Mouse (Mus musculus) intestine, embryonic 16.5 days (tissue): Measurements from ENCODE around the gene Nav1. TPM values are rescaled to one million over a fixed set of nuclear protein-coding genes. Genes with fewer than 3 reads are reported as not detected.
"Not testable (repeated sequence)": the region's sequence is repeated elsewhere in the genome, so short reads cannot be mapped to it uniquely, and the experiment has no call there.

Experiments
- ATAC-seq: fragments of 200-750 bp; cut with Nextera tagmentation; 2 replicates; pipeline ENCODE4 v1.8.0; 2017; ENCODE audit warnings: moderate TSS enrichment, moderate library complexity
- H3K27ac ChIP-seq: fragments of 300-500 bp; sonication (generic); 2 replicates; pipeline ENCODE4 v1.5.1; 2014; ENCODE audit warnings: mild to moderate bottlenecking, low read length
- H3K27me3 ChIP-seq: fragments of 300-500 bp; sonication (generic); replicated peaks from 2 replicates; pipeline ENCODE4 v1.6.1; 2014; ENCODE audit warnings: low read length, control low read depth, mixed read lengths; ENCODE audit not compliant: control insufficient read depth, insufficient read depth
- H3K36me3 ChIP-seq: fragments of 300-500 bp; sonication (generic); 2 replicates; pipeline ENCODE4 v1.6.1; 2014; ENCODE audit warnings: low read length, control low read depth; ENCODE audit not compliant: control insufficient read depth, insufficient read depth
- H3K4me1 ChIP-seq: fragments of 300-500 bp; sonication (generic); 2 replicates; pipeline ENCODE4 v1.6.1; 2014; ENCODE audit warnings: low read length, control low read depth, mixed read lengths; ENCODE audit not compliant: control insufficient read depth, insufficient read depth
- H3K4me2 ChIP-seq: fragments of 300-500 bp; sonication (generic); 2 replicates; pipeline ENCODE4 v1.6.1; 2014; ENCODE audit warnings: low read depth, low read length, control low read depth
- H3K4me3 ChIP-seq: fragments of 300-500 bp; sonication (generic); 2 replicates; pipeline ENCODE4 v1.5.1; 2014; ENCODE audit warnings: mild to moderate bottlenecking, low read length
- H3K9ac ChIP-seq: fragments of 300-500 bp; sonication (generic); 2 replicates; pipeline ENCODE4 v1.6.1; 2014; ENCODE audit warnings: low read depth, low read length
- H3K9me3 ChIP-seq: fragments of 300-500 bp; sonication (generic); 2 replicates; pipeline ENCODE4 v1.6.1; 2016; ENCODE audit warnings: low read length, control low read depth; ENCODE audit not compliant: control insufficient read depth
- WGBS: fragments of 180-500 bp; shearing (Covaris S2); extraction: QIAGEN DNeasy Blood & Tissue Kit; methylation state at CpG from one replicate; pipeline ENCODE4 v1.1.7; 2014; 5-methylcytosine and 5-hydroxymethylcytosine counted together
- polyA plus RNA-seq: library from polyadenylated mRNA; unstranded; fragments of >200 nt; fragmentation: Nextera tagmentation; extraction: Ambion mirVana; gene quantifications from 2 replicates; pipeline ENCODE4 v1.2.1, GENCODE M21; 2015

Gene Nav1
- polyA plus RNA-seq, 1 experiment from 2014 or later: 9.0 TPM

- Histone ChIP-seq H3K9ac (no peak overlapping the region), H3K4me3 (no peak overlapping the region), H3K4me2 (no peak overlapping the region), H3K4me1 (peaks cover 8% of the 10 kb centered on the region), H3K9me3 (no peaks in the 10 kb centered on the region), H3K36me3 (no peaks in the 10 kb centered on the region), H3K27me3 (no peaks in the 10 kb centered on the region), H3K27ac (no peak overlapping the region)
- 80% methylated on average over 6 of the region's 6 CpGs for WGBS
- ATAC-seq: no peak
These were observed 113.2 kb downstream of the Nav1 start for GRCm38 (mm10) chr1:135493862-135494261.

- H3K27me3 ChIP-seq: no peaks in the 10 kb centered on the region
- no peak overlapping the region for H3K4me3 ChIP-seq
- no peak for ATAC-seq
- no peak overlapping the region for H3K4me2 ChIP-seq
- peaks cover 2% of the 10 kb centered on the region; the same call in 1 of the 2 replicates for H3K4me1 ChIP-seq
- H3K9ac ChIP-seq: no peak overlapping the region
- no peaks in the 10 kb centered on the region for H3K36me3 ChIP-seq
- no peaks in the 10 kb centered on the region for H3K9me3 ChIP-seq
- 75% methylated on average over 10 of the region's 10 CpGs for WGBS
- no peak overlapping the region for H3K27ac ChIP-seq
These were observed 114.7 kb downstream of the Nav1 start for GRCm38 (mm10) chr1:135492406-135492805.

GRCm38 (mm10) chr1:135490931-135491666, 116.0 kb downstream of the Nav1 start:
- Histone ChIP-seq H3K36me3 (no peaks in the 10 kb centered on the region), H3K9me3 (no peaks in the 10 kb centered on the region), H3K4me3 (no peak overlapping the region), H3K4me2 (no peak overlapping the region), H3K27ac (no peak overlapping the region), H3K9ac (no peak overlapping the region), H3K4me1 (peaks cover 2% of the 10 kb centered on the region; the same call in 1 of the 2 replicates), H3K27me3 (no peaks in the 10 kb centered on the region)
- no peak for ATAC-seq
- WGBS: 68% methylated on average over 10 of the region's 10 CpGs

DNA sequence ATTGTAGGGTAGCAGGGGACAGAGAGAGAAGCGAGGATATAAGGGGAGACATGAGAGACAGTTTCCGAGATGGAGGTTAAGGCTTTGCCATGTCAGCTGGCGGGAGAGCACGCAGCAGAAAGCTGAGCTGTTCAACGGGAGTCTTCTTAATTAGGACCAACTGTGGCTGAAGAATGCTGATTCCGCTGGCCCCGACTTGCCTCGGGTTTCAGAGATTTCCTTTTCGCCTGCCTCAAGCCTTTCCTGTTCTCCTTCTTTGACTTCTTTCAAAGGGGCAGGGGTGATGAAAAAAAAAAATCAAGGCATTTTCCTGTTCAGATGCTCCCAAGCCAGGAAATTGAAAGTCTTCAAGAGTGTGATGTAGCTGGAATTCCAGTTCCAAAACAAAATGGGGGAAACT, 118.2 kb downstream of the Nav1 start:
- WGBS: 76% methylated on average over 9 of the region's 9 CpGs
- no peak for ATAC-seq
- Histone ChIP-seq H3K9me3 (no peaks in the 10 kb centered on the region), H3K4me2 (no peak overlapping the region), H3K36me3 (0 out of 2 replicates have a peak, but pooled peaks cover 2% of the 10 kb centered on the region), H3K9ac (no peak overlapping the region), H3K27me3 (no peaks in the 10 kb centered on the region), H3K4me1 (no peaks in the 10 kb centered on the region), H3K27ac (no peak overlapping the region), H3K4me3 (no peak overlapping the region)

DNA sequence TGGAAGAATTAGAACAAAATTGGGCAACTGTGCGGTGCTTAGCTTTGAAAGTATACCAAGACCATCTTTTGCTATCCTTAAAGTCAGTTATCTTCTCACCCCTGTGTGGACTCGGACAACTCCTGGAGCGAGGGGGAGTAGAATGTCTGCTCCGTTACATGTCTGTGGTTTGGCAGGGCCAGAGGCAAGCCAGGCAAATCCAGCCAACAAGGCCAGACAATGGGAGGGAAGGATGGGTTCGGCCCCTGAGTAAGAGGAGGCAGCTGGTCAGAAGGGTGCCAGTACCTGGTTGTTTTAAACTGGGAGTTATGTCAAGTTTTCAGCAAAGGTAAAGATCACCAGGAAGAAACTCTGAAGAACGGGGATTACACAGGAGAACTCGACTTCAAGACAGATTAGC, 121.9 kb downstream of the Nav1 start:
- no peak overlapping the region for H3K4me3 ChIP-seq
- ATAC-seq: no peak
- no peak overlapping the region for H3K9ac ChIP-seq
- no peaks in the 10 kb centered on the region for H3K9me3 ChIP-seq
- WGBS: 88% methylated on average over 7 of the region's 7 CpGs
- H3K4me2 ChIP-seq: no peak overlapping the region
- H3K4me1 ChIP-seq: no peaks in the 10 kb centered on the region
- 0 out of 2 replicates have a peak, but pooled peaks cover 2% of the 10 kb centered on the region for H3K36me3 ChIP-seq
- no peak overlapping the region for H3K27ac ChIP-seq
- no peaks in the 10 kb centered on the region for H3K27me3 ChIP-seq

- H3K9ac ChIP-seq, H3K4me1 ChIP-seq, H3K9me3 ChIP-seq, H3K36me3 ChIP-seq, H3K27me3 ChIP-seq, ATAC-seq, H3K27ac ChIP-seq, H3K4me3 ChIP-seq, H3K4me2 ChIP-seq: not testable (repeated sequence)
- 86% methylated on average over 8 of the region's 9 CpGs for WGBS
These were observed 122.5 kb downstream of the Nav1 start for GRCm38 (mm10) chr1:135484503-135485051.

DNA sequence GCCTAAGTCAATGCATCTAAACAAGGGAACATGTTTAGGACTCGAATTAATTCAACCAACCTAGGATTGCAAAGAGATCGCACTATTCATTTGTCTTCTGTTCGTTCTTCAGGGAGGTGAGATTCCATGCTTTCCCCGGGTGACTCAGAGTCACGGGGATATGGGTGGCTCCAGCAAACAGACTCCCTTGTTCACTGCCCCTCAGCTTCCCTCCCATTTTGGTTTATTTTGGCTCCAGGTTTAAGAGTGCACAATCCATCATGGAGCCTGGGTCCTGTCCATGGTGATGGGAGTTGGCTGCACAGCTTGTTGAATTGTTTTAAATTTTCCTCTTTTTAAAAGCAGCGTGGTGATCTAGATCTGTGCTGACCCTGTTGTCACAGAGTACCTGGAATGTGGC, 123.1 kb downstream of the Nav1 start:
- no peak for ATAC-seq
- Histone ChIP-seq H3K27ac (no peak overlapping the region), H3K27me3 (no peaks in the 10 kb centered on the region), H3K4me2 (no peak overlapping the region), H3K4me1 (no peaks in the 10 kb centered on the region), H3K9me3 (no peaks in the 10 kb centered on the region), H3K9ac (no peak overlapping the region), H3K36me3 (0 out of 2 replicates have a peak, but pooled peaks cover 2% of the 10 kb centered on the region), H3K4me3 (no peak overlapping the region)
- 81% methylated on average over 6 of the region's 6 CpGs for WGBS

DNA sequence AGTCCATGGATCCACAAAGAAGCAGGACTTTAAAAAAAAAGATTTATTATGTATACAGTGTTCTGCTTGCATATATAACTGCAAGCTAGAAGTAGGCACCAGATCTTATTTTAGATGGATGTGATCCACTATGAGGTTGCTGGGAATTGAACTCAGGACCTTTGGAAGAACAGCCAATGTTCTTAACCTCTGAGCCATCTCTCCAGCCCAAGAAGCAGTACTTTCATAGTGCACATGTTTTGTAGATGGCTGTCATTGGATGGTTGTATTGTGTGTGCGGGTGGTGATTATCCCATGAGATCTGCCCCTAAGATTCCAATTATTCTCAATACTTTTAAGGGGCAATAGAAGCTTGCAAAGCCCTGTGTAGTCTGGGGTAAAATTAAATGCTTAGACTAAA, 124.4 kb downstream of the Nav1 start:
- Histone ChIP-seq H3K4me1 (no peaks in the 10 kb centered on the region), H3K4me3 (no peak overlapping the region), H3K9me3 (no peaks in the 10 kb centered on the region), H3K27ac (no peak overlapping the region), H3K36me3 (0 out of 2 replicates have a peak, but pooled peaks cover 2% of the 10 kb centered on the region), H3K4me2 (no peak overlapping the region), H3K27me3 (no peaks in the 10 kb centered on the region), H3K9ac (no peak overlapping the region)
- ATAC-seq: no peak
- WGBS: 100% methylated on average over 1 of the region's 1 CpGs

- H3K9ac ChIP-seq: no peak overlapping the region
- H3K36me3 ChIP-seq: 0 out of 2 replicates have a peak, but pooled peaks cover 2% of the 10 kb centered on the region
- H3K4me1 ChIP-seq: no peaks in the 10 kb centered on the region
- H3K27me3 ChIP-seq: no peaks in the 10 kb centered on the region
- no peak overlapping the region for H3K4me2 ChIP-seq
- no peak overlapping the region for H3K27ac ChIP-seq
- WGBS: 86% methylated on average over 9 of the region's 9 CpGs
- H3K9me3 ChIP-seq: no peaks in the 10 kb centered on the region
- no peak for ATAC-seq
- no peak overlapping the region for H3K4me3 ChIP-seq
These were observed 125.4 kb downstream of the Nav1 start for GRCm38 (mm10) chr1:135481656-135482055.
